Mouse (Mus musculus): ENCODE results near the gene Pimreg. TPM values are rescaled to one million over a fixed set of nuclear protein-coding genes. Genes with fewer than 3 reads are reported as not detected.

Gene Pimreg
- polyA plus RNA-seq, 1 experiment from 2014 or later: 74.9 TPM

DNA sequence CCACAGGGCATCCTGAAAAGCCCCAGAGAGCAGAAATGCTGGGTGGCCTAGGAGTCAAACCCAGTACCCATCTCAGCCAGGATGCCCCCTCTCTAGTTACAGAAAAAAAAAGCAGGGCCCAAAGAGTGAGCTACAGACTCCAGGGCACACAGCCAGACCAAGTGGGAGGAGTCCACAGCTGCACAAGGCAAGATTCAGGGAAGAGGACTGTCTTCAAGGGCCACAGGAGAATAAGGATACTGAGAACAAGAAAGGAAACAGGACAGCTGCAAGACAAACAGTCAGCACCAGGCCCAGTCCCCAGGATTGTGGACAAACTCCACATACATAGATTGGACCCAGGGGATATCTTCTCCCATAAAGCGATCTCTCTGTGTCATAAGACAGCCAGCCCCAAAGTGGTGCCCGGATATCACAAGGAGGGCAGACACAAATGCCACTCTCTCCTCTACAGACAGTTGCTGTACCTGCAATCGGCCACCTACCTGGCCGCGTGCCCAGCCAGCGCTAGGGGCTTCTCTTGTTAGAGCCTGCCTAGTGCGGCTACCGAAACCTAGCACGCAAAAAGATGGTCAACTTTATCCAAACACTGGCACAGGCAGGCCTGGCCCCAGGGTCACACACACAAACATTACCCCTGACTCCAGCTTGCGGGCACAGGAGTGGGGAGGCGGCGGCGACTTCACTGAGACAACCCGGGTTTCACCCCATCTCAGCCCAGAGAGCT, 8.5 kb downstream of the Pimreg start:
- peaks cover 4% of the 10 kb centered on the region; the same call in 1 of the 2 replicates for H3K4me1 ChIP-seq (replicated peaks; ENCODE audit: control insufficient read depth, insufficient read depth, low read length)
- WGBS: 23% methylated on average over 14 of the region's 14 CpGs
- H3K4me2 ChIP-seq: peak overlapping the region; percentile 69
- no peaks in the 10 kb centered on the region for H3K9me3 ChIP-seq (ENCODE audit: control insufficient read depth, low read length)
- peak overlapping the region; percentile 37; the same call in 1 of the 2 replicates for H3K9ac ChIP-seq (ENCODE audit: low read depth, low read length)
- DNase-seq (ENCODE audit: low spot score): no peak
- H3K27ac ChIP-seq (ENCODE audit: low read depth, low read length): no peak overlapping the region
- peaks cover 4% of the 10 kb centered on the region; the same call in 1 of the 2 replicates for H3K36me3 ChIP-seq (ENCODE audit: control insufficient read depth, insufficient read depth, low read length)
- peaks cover 37% of the 10 kb centered on the region for H3K27me3 ChIP-seq (replicated peaks; ENCODE audit: control insufficient read depth, insufficient read depth, low read length)
- peak overlapping the region; percentile 50 for H3K4me3 ChIP-seq (ENCODE audit: low read depth, low read length)
- ATAC-seq (replicated peaks; ENCODE audit: low FRiP score): no peak

DNA sequence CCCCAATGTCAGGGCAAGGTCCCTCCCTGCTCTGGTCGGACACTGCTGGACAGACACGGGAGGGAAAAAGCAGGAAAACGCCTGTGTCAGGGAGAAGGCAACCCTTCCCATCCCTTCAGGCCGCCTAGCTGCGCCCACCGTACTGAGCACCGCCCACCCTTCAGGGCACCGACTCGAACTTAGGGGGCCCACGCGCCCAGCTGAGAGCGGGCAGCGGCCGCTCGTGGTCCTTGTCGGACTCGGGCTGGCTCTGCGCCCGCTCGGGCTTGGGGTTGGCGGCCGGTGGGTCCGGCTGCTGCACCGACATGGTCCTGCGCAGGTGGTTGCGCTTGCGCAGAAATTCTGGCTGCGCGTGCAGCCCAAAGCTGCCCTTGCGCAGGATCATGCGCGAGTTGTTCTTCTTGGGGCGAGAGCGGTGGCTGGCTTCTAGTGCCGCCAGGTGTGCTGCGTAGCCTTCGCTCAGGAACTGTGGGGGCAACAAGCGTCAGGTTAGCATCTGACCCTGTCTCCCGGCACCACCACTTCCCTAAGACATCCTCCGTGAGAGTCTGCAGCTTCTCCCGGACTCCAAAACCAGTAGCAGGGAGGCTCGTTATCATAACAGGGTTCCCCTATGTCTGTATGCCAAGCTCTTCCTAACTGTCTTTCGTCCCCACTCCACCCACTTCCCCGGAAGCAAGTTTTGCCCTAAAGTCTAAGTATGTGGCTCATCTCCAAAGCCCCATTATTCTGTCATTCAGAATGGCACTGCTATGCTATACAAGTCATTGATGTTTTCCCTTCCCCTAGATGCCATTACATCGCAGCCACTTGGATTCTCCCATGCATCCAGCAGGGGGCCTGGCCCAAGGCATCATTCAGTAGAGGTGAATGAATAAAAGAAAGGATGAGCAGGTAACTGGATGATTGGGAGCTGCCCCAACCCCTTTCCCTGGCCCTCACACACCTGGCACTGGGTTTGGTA, 9.3 kb downstream of the Pimreg start:
- ATAC-seq (replicated peaks; ENCODE audit: low FRiP score) (no peak), DNase-seq (ENCODE audit: low spot score) (no peak)
- 5% methylated on average over 45 of the region's 45 CpGs for WGBS
- peaks cover 37% of the 10 kb centered on the region for H3K27me3 ChIP-seq (replicated peaks; ENCODE audit: control insufficient read depth, insufficient read depth, low read length)
- H3K27ac ChIP-seq (ENCODE audit: low read depth, low read length): no peak overlapping the region
- H3K4me2 ChIP-seq: peak overlapping the region; percentile 69
- peaks cover 4% of the 10 kb centered on the region; the same call in 1 of the 2 replicates for H3K4me1 ChIP-seq (replicated peaks; ENCODE audit: control insufficient read depth, insufficient read depth, low read length)
- peaks cover 4% of the 10 kb centered on the region; the same call in 1 of the 2 replicates for H3K36me3 ChIP-seq (ENCODE audit: control insufficient read depth, insufficient read depth, low read length)
- peak overlapping the region; percentile 37; the same call in 1 of the 2 replicates for H3K9ac ChIP-seq (ENCODE audit: low read depth, low read length)
- peak overlapping the region; percentile 50 for H3K4me3 ChIP-seq (ENCODE audit: low read depth, low read length)
- no peaks in the 10 kb centered on the region for H3K9me3 ChIP-seq (ENCODE audit: control insufficient read depth, low read length)

- H3K27ac ChIP-seq (ENCODE audit: low read depth, low read length): no peak overlapping the region
- H3K36me3 ChIP-seq (ENCODE audit: control insufficient read depth, insufficient read depth, low read length): no peaks in the 10 kb centered on the region
- DNase-seq (ENCODE audit: low spot score): no peak
- WGBS: 42% methylated on average over 3 of the region's 3 CpGs
- no peak overlapping the region for H3K4me3 ChIP-seq (ENCODE audit: low read depth, low read length)
- H3K4me2 ChIP-seq: no peak overlapping the region
- ATAC-seq (replicated peaks; ENCODE audit: low FRiP score): no peak
- peaks cover 37% of the 10 kb centered on the region for H3K27me3 ChIP-seq (replicated peaks; ENCODE audit: control insufficient read depth, insufficient read depth, low read length)
- peaks cover 4% of the 10 kb centered on the region; the same call in 1 of the 2 replicates for H3K4me1 ChIP-seq (replicated peaks; ENCODE audit: control insufficient read depth, insufficient read depth, low read length)
- H3K9me3 ChIP-seq (ENCODE audit: control insufficient read depth, low read length): no peaks in the 10 kb centered on the region
- H3K9ac ChIP-seq (ENCODE audit: low read depth, low read length): no peak overlapping the region
Measured at GRCm38 (mm10) chr11:72052221-72052620, 10.4 kb downstream of the Pimreg start.

GRCm38 (mm10) chr11:72052636-72053035, 10.8 kb downstream of the Pimreg start:
- Histone ChIP-seq H3K4me1 (replicated peaks; ENCODE audit: control insufficient read depth, insufficient read depth, low read length) (peaks cover 4% of the 10 kb centered on the region; the same call in 1 of the 2 replicates), H3K27ac (ENCODE audit: low read depth, low read length) (no peak overlapping the region), H3K27me3 (replicated peaks; ENCODE audit: control insufficient read depth, insufficient read depth, low read length) (peaks cover 37% of the 10 kb centered on the region), H3K4me2 (no peak overlapping the region), H3K36me3 (ENCODE audit: control insufficient read depth, insufficient read depth, low read length) (no peaks in the 10 kb centered on the region), H3K4me3 (ENCODE audit: low read depth, low read length) (no peak overlapping the region), H3K9me3 (ENCODE audit: control insufficient read depth, low read length) (no peaks in the 10 kb centered on the region), H3K9ac (ENCODE audit: low read depth, low read length) (no peak overlapping the region)
- WGBS: 11% methylated on average over 5 of the region's 5 CpGs
- ATAC-seq (replicated peaks; ENCODE audit: low FRiP score) (peak; percentile 26; the same call in 1 of the 2 replicates), DNase-seq (ENCODE audit: low spot score) (no peak)

- H3K4me2 ChIP-seq: no peak overlapping the region
- H3K4me3 ChIP-seq (ENCODE audit: low read depth, low read length): no peak overlapping the region
- 66% methylated on average over 2 of the region's 2 CpGs for WGBS
- DNase-seq (ENCODE audit: low spot score): no peak
- H3K4me1 ChIP-seq (replicated peaks; ENCODE audit: control insufficient read depth, insufficient read depth, low read length): peaks cover 4% of the 10 kb centered on the region; the same call in 1 of the 2 replicates
- no peaks in the 10 kb centered on the region for H3K9me3 ChIP-seq (ENCODE audit: control insufficient read depth, low read length)
- no peak for ATAC-seq (replicated peaks; ENCODE audit: low FRiP score)
- H3K27ac ChIP-seq (ENCODE audit: low read depth, low read length): no peak overlapping the region
- H3K27me3 ChIP-seq (replicated peaks; ENCODE audit: control insufficient read depth, insufficient read depth, low read length): peaks cover 28% of the 10 kb centered on the region
- no peak overlapping the region for H3K9ac ChIP-seq (ENCODE audit: low read depth, low read length)
- H3K36me3 ChIP-seq (ENCODE audit: control insufficient read depth, insufficient read depth, low read length): no peaks in the 10 kb centered on the region
Measured at GRCm38 (mm10) chr11:72055176-72055575, 13.3 kb downstream of the Pimreg start.

- no peak overlapping the region for H3K27ac ChIP-seq (ENCODE audit: low read depth, low read length)
- H3K27me3 ChIP-seq (replicated peaks; ENCODE audit: control insufficient read depth, insufficient read depth, low read length): peaks cover 11% of the 10 kb centered on the region; the same call in 1 of the 2 replicates
- no peak overlapping the region for H3K9ac ChIP-seq (ENCODE audit: low read depth, low read length)
- 51% methylated on average over 3 of the region's 3 CpGs for WGBS
- no peaks in the 10 kb centered on the region for H3K4me1 ChIP-seq (replicated peaks; ENCODE audit: control insufficient read depth, insufficient read depth, low read length)
- no peak overlapping the region for H3K4me2 ChIP-seq
- ATAC-seq (replicated peaks; ENCODE audit: low FRiP score) (no peak), DNase-seq (ENCODE audit: low spot score) (no peak)
- no peaks in the 10 kb centered on the region for H3K9me3 ChIP-seq (ENCODE audit: control insufficient read depth, low read length)
- no peaks in the 10 kb centered on the region for H3K36me3 ChIP-seq (ENCODE audit: control insufficient read depth, insufficient read depth, low read length)
- no peak overlapping the region for H3K4me3 ChIP-seq (ENCODE audit: low read depth, low read length)
Measured at GRCm38 (mm10) chr11:72057166-72057565, 15.3 kb downstream of the Pimreg start.

- no peak overlapping the region for H3K9ac ChIP-seq (ENCODE audit: low read depth, low read length)
- H3K9me3 ChIP-seq (ENCODE audit: control insufficient read depth, low read length): no peaks in the 10 kb centered on the region
- H3K4me2 ChIP-seq: no peak overlapping the region
- no peak for ATAC-seq (replicated peaks; ENCODE audit: low FRiP score)
- H3K27ac ChIP-seq (ENCODE audit: low read depth, low read length): no peak overlapping the region
- no peaks in the 10 kb centered on the region for H3K4me1 ChIP-seq (replicated peaks; ENCODE audit: control insufficient read depth, insufficient read depth, low read length)
- no peaks in the 10 kb centered on the region for H3K36me3 ChIP-seq (ENCODE audit: control insufficient read depth, insufficient read depth, low read length)
- no peak for DNase-seq (ENCODE audit: low spot score)
- no peak overlapping the region for H3K4me3 ChIP-seq (ENCODE audit: low read depth, low read length)
- 68% methylated on average over 9 of the region's 9 CpGs for WGBS
- H3K27me3 ChIP-seq (replicated peaks; ENCODE audit: control insufficient read depth, insufficient read depth, low read length): 0 out of 2 replicates have a peak, but pooled peaks cover 2% of the 10 kb centered on the region
Measured at GRCm38 (mm10) chr11:72060416-72060815, 18.6 kb downstream of the Pimreg start.

DNA sequence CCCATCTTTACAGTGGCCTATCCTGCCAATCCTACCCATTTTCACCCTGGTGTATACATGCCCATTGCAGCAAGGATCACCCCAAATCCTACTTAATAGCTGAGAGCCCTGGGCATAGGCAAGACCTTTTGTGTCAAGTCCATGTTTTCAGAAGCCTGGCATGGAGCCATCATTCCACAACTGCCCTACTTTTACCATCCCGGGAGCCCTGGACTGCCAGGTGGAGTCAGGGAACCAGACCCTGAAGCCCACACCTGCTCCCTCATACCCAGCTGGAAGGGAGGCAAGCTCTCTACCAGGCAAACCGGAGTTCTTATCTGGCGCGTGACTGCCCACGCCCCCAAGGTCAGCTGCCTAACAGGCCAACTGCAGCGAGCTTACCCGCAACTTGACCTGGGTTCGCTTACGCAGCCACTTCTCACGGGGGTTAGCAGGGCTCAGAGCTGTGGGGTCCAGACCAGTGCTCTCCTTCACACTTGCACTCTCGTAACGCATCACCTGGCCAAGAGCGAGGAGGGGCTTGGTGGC, 19.3 kb downstream of the Pimreg start:
- Histone ChIP-seq H3K27ac (ENCODE audit: low read depth, low read length) (no peak overlapping the region), H3K4me2 (no peak overlapping the region), H3K4me3 (ENCODE audit: low read depth, low read length) (no peak overlapping the region), H3K36me3 (ENCODE audit: control insufficient read depth, insufficient read depth, low read length) (no peaks in the 10 kb centered on the region), H3K4me1 (replicated peaks; ENCODE audit: control insufficient read depth, insufficient read depth, low read length) (no peaks in the 10 kb centered on the region), H3K9ac (ENCODE audit: low read depth, low read length) (no peak overlapping the region), H3K27me3 (replicated peaks; ENCODE audit: control insufficient read depth, insufficient read depth, low read length) (0 out of 2 replicates have a peak, but pooled peaks cover 2% of the 10 kb centered on the region), H3K9me3 (ENCODE audit: control insufficient read depth, low read length) (no peaks in the 10 kb centered on the region)
- ATAC-seq (replicated peaks; ENCODE audit: low FRiP score) (no peak), DNase-seq (ENCODE audit: low spot score) (no peak)
- whole genome bisulfite sequencing: 65% methylated on average over 13 of the region's 13 CpGs
